Comparison of ENCODE assay signal across 8 mouse cellular contexts in genomic region chr10:59943421-59943989, GRCm38 (mm10). TPM values are rescaled to one million over a fixed set of nuclear protein-coding genes. Genes with fewer than 3 reads are reported as not detected.
DNase-seq lines count a peak whose midpoint lies in the region; ATAC-seq and TF ChIP-seq lines count a peak whose summit lies in the region.

No protein-coding gene starts in this region.

- peaks cover 6% of the 10 kb centered on the region; the same call in 1 of the 2 replicates for H3K4me1 ChIP-seq in embryonic facial prominence, embryonic 11.5 days (ENCODE audit: control insufficient read depth, insufficient read depth, low read length)
- H3K4me1 ChIP-seq in midbrain, postnatal 0 days (ENCODE audit: insufficient read depth, low read length) = peaks cover 13% of the 10 kb centered on the region

- H3K27me3 ChIP-seq in embryonic facial prominence, embryonic 11.5 days (ENCODE audit: control insufficient read depth, insufficient read depth, low read length) = no peaks in the 10 kb centered on the region
- H3K27me3 ChIP-seq in midbrain, postnatal 0 days (ENCODE audit: insufficient read depth, low read length) = no peaks in the 10 kb centered on the region

- H3K4me3 ChIP-seq in embryonic facial prominence, embryonic 11.5 days (ENCODE audit: low read depth, low read length) = no peak overlapping the region
- peak overlapping the region; percentile 18; the same call in 1 of the 2 replicates for H3K4me3 ChIP-seq in midbrain, postnatal 0 days (ENCODE audit: low read depth, low read length)

- no peak for TF ChIP-seq CTCF in midbrain, postnatal 0 days (IDR thresholded peaks at IDR 0.05)

- H3K9ac ChIP-seq in embryonic facial prominence, embryonic 11.5 days (replicated peaks; ENCODE audit: low read length) = peak overlapping the region; percentile 46
- H3K9ac ChIP-seq in midbrain, postnatal 0 days (replicated peaks; ENCODE audit: low read length, poor library complexity, severe bottlenecking) = peak overlapping the region; percentile 61

- peak; percentile 82 for DNase-seq in spleen, adult 12 weeks (ENCODE audit: low spot score)
- DNase-seq in spleen, adult 18-20 months = no peak
- DNase-seq in embryonic facial prominence, embryonic 11.5 days (ENCODE audit: low spot score) = no peak
- DNase-seq in heart, adult 8-10 months (ENCODE audit: low spot score) = peak; percentile 77
- peak; percentile 71 to 74 for DNase-seq in kidney, adult 8-10 months
- DNase-seq in liver = peak; percentile 74
- DNase-seq in midbrain, postnatal 0 days (ENCODE audit: low spot score) = peak; percentile 71
- DNase-seq in testis, postnatal 10 days (ENCODE audit: low spot score) = peak; percentile 84

- ATAC-seq in embryonic facial prominence, embryonic 11.5 days (replicated peaks; ENCODE audit: insufficient number of reproducible peaks, low FRiP score, low TSS enrichment, low read depth) = peak; percentile 35; the same call in 1 of the 2 replicates
- peak; percentile 64 for ATAC-seq in midbrain, postnatal 0 days (ENCODE audit: low FRiP score)

- no peaks in the 10 kb centered on the region for H3K9me3 ChIP-seq in embryonic facial prominence, embryonic 11.5 days (replicated peaks; ENCODE audit: control insufficient read depth, low read length)
- H3K9me3 ChIP-seq in midbrain, postnatal 0 days (ENCODE audit: low read length) = no peaks in the 10 kb centered on the region

- H3K4me2 ChIP-seq in embryonic facial prominence, embryonic 11.5 days (ENCODE audit: low read depth, low read length) = peak overlapping the region; percentile 45
- peak overlapping the region; percentile 48 for H3K4me2 ChIP-seq in midbrain, postnatal 0 days (ENCODE audit: low read depth, low read length, poor library complexity, severe bottlenecking)

- no peaks in the 10 kb centered on the region for H3K36me3 ChIP-seq in embryonic facial prominence, embryonic 11.5 days (replicated peaks; ENCODE audit: control insufficient read depth, insufficient read depth, low read depth, low read length)
- H3K36me3 ChIP-seq in midbrain, postnatal 0 days (ENCODE audit: insufficient read depth, low read length) = no peaks in the 10 kb centered on the region

- H3K27ac ChIP-seq in embryonic facial prominence, embryonic 11.5 days (replicated peaks; ENCODE audit: low read depth, low read length) = peak overlapping the region; percentile 56
- peak overlapping the region; percentile 76; the same call in 1 of the 2 replicates for H3K27ac ChIP-seq in midbrain, postnatal 0 days (ENCODE audit: low read depth, low read length)

- WGBS in embryonic facial prominence, embryonic 11.5 days = 57% methylated on average over 13 of the region's 13 CpGs
- WGBS in midbrain, postnatal 0 days = 43% methylated on average over 13 of the region's 13 CpGs

RNA-seq across cellular contexts. Expression of gene Ddit4, which starts 8.1 kb away (rescaled TPM):
- polyA plus RNA-seq in embryonic facial prominence, embryonic 11.5 days (2014; fragmentation: Nextera tagmentation; extraction: Ambion mirVana) = 6.3 and 6.9 TPM in 2 replicates
- 10 to 100 TPM; 22.1 to 74.4 (median 55.6) TPM for total RNA-seq in heart, adult 8-10 months (2022)
- 56.6 and 57.5 TPM in 2 replicates for total RNA-seq in midbrain, postnatal 0 days (2014; rRNA removed)
- 43.4 and 43.6 TPM in 2 replicates for polyA plus RNA-seq in midbrain, postnatal 0 days (2015; fragmentation: Nextera tagmentation; extraction: Ambion mirVana)

RNA-seq across cellular contexts. Expression of gene Ascc1, which starts 59.1 kb away (rescaled TPM):
- polyA plus RNA-seq in embryonic facial prominence, embryonic 11.5 days (2014; fragmentation: Nextera tagmentation; extraction: Ambion mirVana) = 43.9 and 48.7 TPM in 2 replicates
- total RNA-seq in heart, adult 8-10 months (2022) = 10 to 100 TPM; 22.3 to 26.7 (median 24.4) TPM
- 12.3 and 13.5 TPM in 2 replicates for total RNA-seq in midbrain, postnatal 0 days (2014; rRNA removed)
- 50.1 TPM in 2 replicates for polyA plus RNA-seq in midbrain, postnatal 0 days (2015; fragmentation: Nextera tagmentation; extraction: Ambion mirVana)

RNA-seq across cellular contexts. Expression of gene Anapc16, which starts 59.4 kb away (rescaled TPM):
- polyA plus RNA-seq in embryonic facial prominence, embryonic 11.5 days (2014; fragmentation: Nextera tagmentation; extraction: Ambion mirVana) = 88.7 and 93.8 TPM in 2 replicates
- 10 to 100 TPM; 59.0 to 88.1 (median 74.3) TPM for total RNA-seq in heart, adult 8-10 months (2022)
- 56.9 and 57.4 TPM in 2 replicates for total RNA-seq in midbrain, postnatal 0 days (2014; rRNA removed)
- 109 and 118 TPM in 2 replicates for polyA plus RNA-seq in midbrain, postnatal 0 days (2015; fragmentation: Nextera tagmentation; extraction: Ambion mirVana)

Comparison
In these comparisons a context has a peak if more than half of its experiments do, and no peak if none do; other contexts are left out.
1. DNase-seq: peak in spleen, adult 12 weeks (single experiment), heart, adult 8-10 months (single experiment), kidney, adult 8-10 months (2 of 2), liver (single experiment), midbrain, postnatal 0 days (single experiment) and testis, postnatal 10 days (single experiment); none in spleen, adult 18-20 months (0 of 2) and embryonic facial prominence, embryonic 11.5 days (single experiment).